Mouse (Mus musculus): ENCODE measurements around the gene Wnt8b. TPM values are rescaled to one million over a fixed set of nuclear protein-coding genes. Genes with fewer than 3 reads are reported as not detected.
A peak's percentile ranks its signal among the peaks of the same experiment; 100 is the strongest.

Gene Wnt8b
- total RNA-seq, 2 experiments from 2014 or later = not detected

GRCm38 (mm10) chr19:44511451-44512231 is 18.4 kb downstream of the Wnt8b start:
- intact Hi-C loops (cut with DNase I) = no loop called here
- DNase-seq = no peak

GRCm38 (mm10) chr19:44512601-44513000 is 19.3 kb downstream of the Wnt8b start:
- no peak for DNase-seq
- intact Hi-C loops (cut with DNase I) = no loop called here

- intact Hi-C loops (cut with DNase I) = no loop called here
These were observed 20.0 kb downstream of the Wnt8b start for GRCm38 (mm10) chr19:44513054-44513833.

DNA sequence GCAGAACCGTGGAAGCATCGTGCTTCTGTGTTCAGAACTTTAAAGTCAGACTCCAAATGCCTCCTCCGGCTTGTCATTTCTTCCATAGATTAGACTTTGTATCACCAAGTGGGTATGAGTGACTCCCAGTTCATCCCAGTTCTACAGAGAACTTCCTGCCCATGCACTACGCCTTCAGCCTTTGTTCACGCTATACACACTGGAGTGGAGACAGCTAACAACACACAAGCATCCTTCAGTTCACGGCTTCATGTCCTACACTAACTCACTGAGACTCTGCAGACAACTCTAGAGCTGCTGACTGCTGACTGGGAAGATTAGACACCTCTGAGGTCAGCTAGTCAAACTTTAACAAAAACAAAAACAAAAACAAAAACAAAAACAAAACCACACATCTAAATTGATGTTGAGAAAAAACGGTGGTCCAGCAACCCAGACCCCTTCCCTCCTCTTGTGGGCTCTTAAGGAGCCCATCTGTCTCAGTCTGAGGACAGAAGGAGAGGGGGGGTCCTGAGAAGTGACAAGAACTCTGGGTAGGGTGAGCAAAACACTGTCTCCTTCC is 20.7 kb downstream of the Wnt8b start:
- intact Hi-C loops (cut with DNase I) = no loop called here
- DNase-seq = no peak

More at GRCm38 (mm10) chr19:44513054-44513833, 20.0 kb downstream of the Wnt8b start:
- DNase-seq = no peak

DNA sequence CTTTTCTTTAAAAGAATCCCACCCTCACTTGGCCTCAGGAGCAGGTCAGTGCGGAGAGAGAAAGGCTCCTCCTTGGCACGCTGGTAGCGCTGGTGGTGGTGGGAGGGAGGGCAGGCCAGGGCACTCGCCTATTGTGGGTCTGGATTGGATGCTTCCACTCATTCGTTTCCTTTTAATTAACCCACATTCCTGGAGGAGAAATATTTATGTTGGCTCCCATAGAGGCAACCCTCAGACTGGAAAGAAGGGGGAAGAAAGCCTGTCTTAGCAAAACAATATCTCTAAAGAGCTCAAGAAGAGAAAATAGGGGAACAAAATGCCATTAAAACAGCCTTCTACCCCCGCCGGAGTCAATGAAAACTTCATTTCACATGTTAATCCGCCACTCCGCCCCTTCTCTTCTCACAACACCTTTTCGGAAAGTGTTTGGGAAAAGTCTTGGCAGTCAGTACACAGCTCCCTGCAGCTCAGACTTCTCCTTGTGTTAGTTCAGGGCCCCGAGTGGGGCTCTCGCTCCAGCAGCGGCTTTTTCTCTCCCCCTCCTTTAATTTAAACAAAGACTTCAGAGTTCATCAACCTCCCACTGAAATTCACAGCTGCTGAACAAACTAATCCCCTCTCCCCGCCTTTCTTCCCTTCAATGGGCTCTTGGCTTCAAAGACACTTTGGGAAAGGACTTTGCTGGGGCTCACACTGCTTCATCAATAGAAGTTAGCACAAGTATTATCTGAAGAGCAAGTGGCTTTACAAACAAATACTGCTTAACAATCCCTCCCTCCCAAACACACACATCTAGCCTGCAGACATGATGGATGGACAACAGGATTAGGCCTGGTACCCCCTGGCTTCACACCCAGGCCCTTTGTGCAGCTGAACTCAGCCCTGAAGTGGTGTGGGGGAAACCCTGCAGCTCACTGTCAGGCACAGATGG is 21.5 kb downstream of the Wnt8b start:
- DNase-seq = no peak
- intact Hi-C loops (cut with DNase I) = no loop called here

GRCm38 (mm10) chr19:44515769-44516168 is 22.5 kb downstream of the Wnt8b start:
- intact Hi-C loops (cut with DNase I) = no loop called here

DNA sequence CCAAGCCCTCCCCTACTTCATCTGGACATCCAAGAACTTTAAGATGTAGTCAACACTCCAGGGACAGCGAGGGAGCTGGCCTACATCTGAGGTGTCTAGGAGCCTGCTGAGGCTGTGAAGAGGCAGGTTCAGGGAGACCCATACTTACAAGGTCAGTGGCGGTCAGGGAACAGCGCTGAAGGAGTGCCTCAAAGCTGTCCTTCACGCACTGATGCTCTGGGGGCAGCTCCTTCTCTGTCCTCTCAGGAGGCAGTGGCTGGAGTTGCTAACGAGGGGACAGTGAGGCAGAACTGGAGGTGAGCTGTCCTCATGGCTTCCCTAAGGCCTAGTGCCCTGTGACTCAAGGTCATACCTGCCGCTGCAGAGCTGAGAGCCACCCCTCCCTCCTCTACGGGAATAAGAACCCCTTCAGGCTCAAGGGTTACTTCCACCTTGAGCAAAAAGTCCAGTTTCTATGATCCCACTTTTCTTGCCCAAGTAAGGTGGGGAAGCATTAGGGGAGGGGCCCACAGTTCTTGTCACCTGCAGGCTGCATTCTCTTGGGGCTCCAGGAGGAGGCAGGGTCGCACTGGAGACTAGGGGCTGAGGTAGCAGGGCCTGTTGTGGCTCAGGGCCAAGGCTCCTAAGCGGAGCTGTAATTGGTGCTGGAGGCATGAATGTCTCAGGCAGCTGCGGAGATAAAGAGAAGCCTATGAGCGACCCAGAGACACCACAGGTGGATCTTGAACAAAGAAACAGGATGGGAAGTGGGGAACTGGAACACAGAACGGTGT is 24.9 kb downstream of the Wnt8b start:
- intact Hi-C loops (cut with DNase I) = no loop called here
- no peak for DNase-seq

More at GRCm38 (mm10) chr19:44515769-44516168, 22.5 kb downstream of the Wnt8b start:
- no peak for DNase-seq

DNA sequence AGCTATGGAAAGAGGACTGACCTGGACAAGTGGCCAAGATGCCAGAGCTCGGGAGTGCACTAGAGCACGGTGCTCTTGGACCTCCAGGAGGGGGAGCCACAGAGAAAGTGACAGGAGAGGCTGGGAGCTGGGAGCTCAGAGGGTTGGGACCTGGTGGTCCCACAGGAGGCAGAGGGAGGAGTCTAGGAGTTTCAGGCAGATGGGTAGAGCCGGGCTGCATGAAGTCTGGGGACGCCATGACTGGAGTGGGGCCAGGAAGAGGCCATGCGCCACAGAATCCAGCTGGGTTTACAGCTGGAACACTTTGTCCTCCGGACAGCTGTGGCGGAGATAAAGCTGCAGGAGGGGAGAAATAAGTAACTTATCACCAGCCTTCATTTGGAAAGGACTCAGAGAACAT is 25.9 kb downstream of the Wnt8b start:
- intact Hi-C loops (cut with DNase I) = no loop called here

GRCm38 (mm10) chr19:44525551-44526205 is 32.4 kb downstream of the Wnt8b start:
- no peak for DNase-seq
- intact Hi-C loops (cut with DNase I) = no loop called here

More for the DNA sequence above, 25.9 kb downstream of the Wnt8b start:
- DNase-seq = peak in 1 of 2 experiments; percentile 33

DNA sequence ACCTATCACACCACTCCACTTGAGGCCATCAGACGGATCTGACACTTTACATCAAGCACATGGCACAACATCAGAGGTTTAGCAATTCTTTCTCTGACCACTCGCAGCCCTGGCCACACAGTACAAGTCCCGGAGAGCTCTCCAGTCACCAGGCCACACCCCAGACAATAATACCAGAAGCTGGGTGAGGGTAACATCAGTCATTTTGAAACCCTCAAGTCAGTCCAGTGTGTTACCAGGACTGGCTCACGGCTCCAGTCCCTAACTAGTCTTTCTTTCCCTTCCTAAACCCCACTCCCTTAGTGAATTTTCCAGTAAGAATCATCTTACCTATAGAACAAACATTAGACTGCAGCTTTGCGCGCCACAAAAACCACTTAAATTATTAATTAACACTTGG is 36.7 kb downstream of the Wnt8b start:
- intact Hi-C loops (cut with DNase I) = loop anchor here (5.0 kb wide), 1 partner anchor 53 kb away; no protein-coding TSS in a partner anchor
- no peak for DNase-seq

GRCm38 (mm10) chr19:44535376-44535775 is 42.1 kb downstream of the Wnt8b start:
- DNase-seq = no peak
- intact Hi-C loops (cut with DNase I) = no loop called here

GRCm38 (mm10) chr19:44537416-44537815 is 44.1 kb downstream of the Wnt8b start:
- DNase-seq = peak in 1 of 2 experiments; percentile 24
- intact Hi-C loops (cut with DNase I) = no loop called here

- no peak for DNase-seq
- intact Hi-C loops (cut with DNase I) = loop anchor here (5.0 kb wide), 1 partner anchor 170 kb away; no protein-coding TSS in a partner anchor
These were observed 49.5 kb downstream of the Wnt8b start for GRCm38 (mm10) chr19:44542694-44543178.

GRCm38 (mm10) chr19:44544372-44544771 is 51.1 kb downstream of the Wnt8b start:
- DNase-seq = no peak
- intact Hi-C loops (cut with DNase I) = loop anchor here (5.0 kb wide), 1 partner anchor 172 kb away; no protein-coding TSS in a partner anchor

DNA sequence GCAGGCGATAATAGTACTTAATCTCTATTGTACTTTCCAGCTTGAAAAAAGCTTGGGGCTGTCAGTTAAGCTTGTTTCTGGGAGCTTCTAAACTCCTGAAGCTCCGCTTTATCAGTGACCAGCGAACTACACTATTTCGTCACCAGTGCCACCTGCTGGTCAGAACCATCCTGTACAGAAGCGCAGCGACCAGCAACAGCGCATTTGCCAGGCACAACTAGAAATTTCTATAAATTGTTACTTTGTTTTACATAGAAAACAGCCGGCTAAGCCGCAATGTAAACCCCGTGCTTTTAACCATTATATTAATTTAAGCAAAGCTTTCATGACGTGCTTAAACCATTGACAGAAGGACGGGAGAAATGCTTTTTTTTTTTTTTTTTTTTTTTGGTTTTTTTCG is 51.5 kb downstream of the Wnt8b start:
- DNase-seq = peak; percentile 56 to 65
- intact Hi-C loops (cut with DNase I) = loop anchor here (5.0 kb wide), 1 partner anchor 172 kb away; no protein-coding TSS in a partner anchor

- intact Hi-C loops (cut with DNase I) = no loop called here
- peak; percentile 56 to 57 for DNase-seq
These were observed 52.2 kb downstream of the Wnt8b start, which contains the start of gene Sec31b for GRCm38 (mm10) chr19:44545321-44546041. Gene Sec31b (minus strand): TSS chr19:44545864.

GRCm38 (mm10) chr19:44552731-44553130 is 59.5 kb downstream of the Wnt8b start, which contains the start of gene Gm20538:
Gene Gm20538 (minus strand): TSS chr19:44552831.
- intact Hi-C loops (cut with DNase I) = no loop called here
- DNase-seq = no peak

DNA sequence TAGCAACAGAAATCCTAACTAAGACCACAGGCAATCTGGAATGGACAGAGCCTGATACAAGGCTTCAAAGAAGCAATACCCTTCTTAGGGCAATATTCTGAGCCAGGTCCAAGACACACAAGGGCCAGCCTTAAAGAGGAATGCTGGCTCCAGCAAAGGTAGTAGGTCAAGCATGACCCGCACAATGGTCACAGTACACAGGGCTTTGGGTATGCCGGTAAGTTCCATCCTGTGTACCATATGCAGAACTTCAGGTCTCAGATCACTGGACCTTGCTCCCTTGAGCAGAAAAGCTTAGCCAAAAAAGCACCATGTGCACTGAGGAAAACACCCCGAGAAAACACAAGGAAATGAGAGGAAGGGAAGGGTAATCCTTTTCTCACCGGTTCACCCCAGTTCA is 60.0 kb downstream of the Wnt8b start:
- intact Hi-C loops (cut with DNase I) = no loop called here
- DNase-seq = no peak

Data from gastrocnemius, postnatal 36 days (tissue).